Mouse (Mus musculus) liver, postnatal 0 days (tissue): ENCODE results near the gene Rps12-ps3. TPM values are rescaled to one million over a fixed set of nuclear protein-coding genes. Genes with fewer than 3 reads are reported as not detected.

Experiments
- ATAC-seq: fragments of 200-750 bp; cut with Nextera tagmentation; 2 replicates; pipeline ENCODE4 v1.8.0; 2017; ENCODE audit warnings: mild to moderate bottlenecking, moderate library complexity
- DNase-seq: peaks from one replicate; pipeline ENCODE4 v3.0.0-alpha.2; 2016
- H3K27ac ChIP-seq: fragments of 300-500 bp; sonication (generic); 2 replicates; pipeline ENCODE4 v1.5.1; 2014; ENCODE audit warnings: antibody characterized with exemption, moderate library complexity, mild to moderate bottlenecking, low read depth
- H3K27me3 ChIP-seq: fragments of 300-500 bp; sonication (generic); 2 replicates; pipeline ENCODE4 v1.6.1; 2014; ENCODE audit warnings: low read length, control low read depth, mixed read lengths; ENCODE audit not compliant: insufficient read depth
- H3K36me3 ChIP-seq: fragments of 300-500 bp; sonication (generic); replicated peaks from 2 replicates; pipeline ENCODE4 v1.6.1; 2014; ENCODE audit warnings: mild to moderate bottlenecking, control low read depth, low read length, moderate library complexity, mixed read lengths; ENCODE audit not compliant: insufficient read depth
- H3K4me1 ChIP-seq: fragments of 300-500 bp; sonication (generic); 2 replicates; pipeline ENCODE4 v1.6.1; 2014; ENCODE audit warnings: antibody characterized with exemption, mild to moderate bottlenecking, control low read depth; ENCODE audit not compliant: insufficient read depth
- H3K4me2 ChIP-seq: fragments of 300-500 bp; sonication (generic); 2 replicates; pipeline ENCODE4 v1.6.1; 2014; ENCODE audit warnings: low read depth, mild to moderate bottlenecking, low read length, moderate library complexity, mixed read lengths
- H3K4me3 ChIP-seq: fragments of 300-500 bp; sonication (generic); 2 replicates; pipeline ENCODE4 v1.5.1; 2014; ENCODE audit warnings: low read depth, low read length
- H3K9ac ChIP-seq: fragments of 300-500 bp; sonication (generic); replicated peaks from 2 replicates; pipeline ENCODE4 v1.6.1; 2014; ENCODE audit warnings: mild to moderate bottlenecking, moderate library complexity
- H3K9me3 ChIP-seq: fragments of 300-500 bp; sonication (generic); 2 replicates; pipeline ENCODE4 v1.6.1; 2016; ENCODE audit warnings: mild to moderate bottlenecking, control low read depth, low read length, mixed read lengths
- CTCF ChIP-seq: sonication (generic); IDR thresholded peaks from 2 replicates; pipeline ENCODE4 v1.5.1; 2016; ENCODE audit warnings: antibody characterized with exemption, low read depth
- EP300 ChIP-seq: IDR thresholded peaks from 2 replicates; pipeline ENCODE4 v1.6.1; 2016; ENCODE audit warnings: antibody characterized with exemption, low read depth, mild to moderate bottlenecking
- WGBS: fragments of 180-500 bp; shearing (Covaris S2); extraction: QIAGEN DNeasy Blood & Tissue Kit; methylation state at CpG from one replicate; pipeline ENCODE4 v1.1.7; 2014; ENCODE audit not compliant: insufficient replicate concordance; 5-methylcytosine and 5-hydroxymethylcytosine counted together
- polyA plus RNA-seq: library from polyadenylated mRNA; unstranded; fragments of >200 nt; fragmentation: Nextera tagmentation; extraction: Ambion mirVana; gene quantifications from 2 replicates; pipeline ENCODE4 v1.2.1, GENCODE M21; 2015

Rps12-ps3 gene
- polyA plus RNA-seq: 12.3 and 24.8 TPM in 2 replicates

- Histone ChIP-seq H3K27ac (no peak within 1 kb of the TSS), H3K4me3 (no peak within 1 kb of the TSS), H3K36me3 (peaks cover 18% of the 10 kb centered on the region), H3K9ac (no peak within 1 kb of the TSS), H3K4me1 (no peaks in the 10 kb centered on the region), H3K9me3 (no peaks in the 10 kb centered on the region), H3K27me3 (no peaks in the 10 kb centered on the region), H3K4me2 (no peak within 1 kb of the TSS)
- DNase-seq: no peak
- no peak for ATAC-seq
- TF ChIP-seq EP300: no peak
- TF ChIP-seq CTCF: no peak
- WGBS: 92% methylated on average over 11 of the region's 14 CpGs
Measured at GRCm38 (mm10) chr19:59321990-59322389, at the start of gene Rps12-ps3. Gene Rps12-ps3 (plus strand): TSS chr19:59322290.

- Histone ChIP-seq H3K36me3 (no peaks in the 10 kb centered on the region), H3K9me3 (no peaks in the 10 kb centered on the region), H3K27ac (no peak overlapping the region), H3K4me2 (no peak overlapping the region), H3K9ac (no peak overlapping the region), H3K27me3 (no peaks in the 10 kb centered on the region), H3K4me3 (no peak overlapping the region), H3K4me1 (no peaks in the 10 kb centered on the region)
- ATAC-seq (no peak), DNase-seq (no peak)
- no peak for TF ChIP-seq EP300
- TF ChIP-seq CTCF: no peak
- 73% methylated on average over 7 of the region's 7 CpGs for WGBS
Measured at GRCm38 (mm10) chr19:59273190-59273589, 48.9 kb upstream of the Rps12-ps3 start.

- DNase-seq (peak; percentile 8), ATAC-seq (no peak)
- TF ChIP-seq EP300 (no peak), CTCF (no peak)
- Histone ChIP-seq H3K9ac (no peak overlapping the region), H3K27ac (no peak overlapping the region), H3K4me2 (no peak overlapping the region), H3K9me3 (0 out of 2 replicates have a peak, but pooled peaks cover 6% of the 10 kb centered on the region), H3K27me3 (no peaks in the 10 kb centered on the region), H3K4me1 (no peaks in the 10 kb centered on the region), H3K36me3 (no peaks in the 10 kb centered on the region), H3K4me3 (no peak overlapping the region)
- WGBS: 83% methylated on average over 7 of the region's 7 CpGs
Measured at GRCm38 (mm10) chr19:59276354-59276753, 45.7 kb upstream of the Rps12-ps3 start.

- Histone ChIP-seq H3K9ac (no peak overlapping the region), H3K27me3 (no peaks in the 10 kb centered on the region), H3K4me1 (no peaks in the 10 kb centered on the region), H3K36me3 (no peaks in the 10 kb centered on the region), H3K4me3 (no peak overlapping the region), H3K27ac (no peak overlapping the region), H3K4me2 (no peak overlapping the region), H3K9me3 (0 out of 2 replicates have a peak, but pooled peaks cover 6% of the 10 kb centered on the region)
- DNase-seq (no peak), ATAC-seq (no peak)
- TF ChIP-seq EP300 (no peak), CTCF (no peak)
Measured at GRCm38 (mm10) chr19:59280841-59281240, 41.2 kb upstream of the Rps12-ps3 start.

GRCm38 (mm10) chr19:59282001-59282400, 40.1 kb upstream of the Rps12-ps3 start:
- H3K4me3 ChIP-seq: no peak overlapping the region
- 75% methylated on average over 3 of the region's 3 CpGs for WGBS
- H3K9me3 ChIP-seq: 0 out of 2 replicates have a peak, but pooled peaks cover 6% of the 10 kb centered on the region
- no peak overlapping the region for H3K4me2 ChIP-seq
- no peaks in the 10 kb centered on the region for H3K36me3 ChIP-seq
- ATAC-seq (no peak), DNase-seq (no peak)
- no peak overlapping the region for H3K9ac ChIP-seq
- no peaks in the 10 kb centered on the region for H3K4me1 ChIP-seq
- no peaks in the 10 kb centered on the region for H3K27me3 ChIP-seq
- TF ChIP-seq CTCF (no peak), EP300 (no peak)
- H3K27ac ChIP-seq: no peak overlapping the region

- no peak for ATAC-seq
- TF ChIP-seq CTCF (no peak), EP300 (no peak)
Measured at GRCm38 (mm10) chr19:59289042-59289441, 33.0 kb upstream of the Rps12-ps3 start.

GRCm38 (mm10) chr19:59289811-59290210, 32.3 kb upstream of the Rps12-ps3 start:
- 83% methylated on average over 6 of the region's 6 CpGs for WGBS
- ATAC-seq (no peak), DNase-seq (no peak)
- Histone ChIP-seq H3K4me1 (no peaks in the 10 kb centered on the region), H3K27me3 (no peaks in the 10 kb centered on the region), H3K36me3 (no peaks in the 10 kb centered on the region), H3K4me2 (no peak overlapping the region), H3K9me3 (no peaks in the 10 kb centered on the region), H3K9ac (no peak overlapping the region), H3K4me3 (no peak overlapping the region), H3K27ac (no peak overlapping the region)
- no peak for TF ChIP-seq CTCF
- no peak for TF ChIP-seq EP300

More at GRCm38 (mm10) chr19:59289042-59289441, 33.0 kb upstream of the Rps12-ps3 start:
- no peak overlapping the region for H3K4me3 ChIP-seq
- H3K4me2 ChIP-seq: no peak overlapping the region
- H3K36me3 ChIP-seq: no peaks in the 10 kb centered on the region
- H3K4me1 ChIP-seq: no peaks in the 10 kb centered on the region
- no peak overlapping the region for H3K9ac ChIP-seq
- H3K27ac ChIP-seq: no peak overlapping the region
- DNase-seq: no peak
- no peaks in the 10 kb centered on the region for H3K27me3 ChIP-seq
- no peaks in the 10 kb centered on the region for H3K9me3 ChIP-seq
